Mouse (Mus musculus): ENCODE data around the gene Dock3. TPM values are rescaled to one million over a fixed set of nuclear protein-coding genes. Genes with fewer than 3 reads are reported as not detected.

Gene Dock3
- polyA plus RNA-seq, 1 experiment from 2014 or later: 23.4 TPM

DNA sequence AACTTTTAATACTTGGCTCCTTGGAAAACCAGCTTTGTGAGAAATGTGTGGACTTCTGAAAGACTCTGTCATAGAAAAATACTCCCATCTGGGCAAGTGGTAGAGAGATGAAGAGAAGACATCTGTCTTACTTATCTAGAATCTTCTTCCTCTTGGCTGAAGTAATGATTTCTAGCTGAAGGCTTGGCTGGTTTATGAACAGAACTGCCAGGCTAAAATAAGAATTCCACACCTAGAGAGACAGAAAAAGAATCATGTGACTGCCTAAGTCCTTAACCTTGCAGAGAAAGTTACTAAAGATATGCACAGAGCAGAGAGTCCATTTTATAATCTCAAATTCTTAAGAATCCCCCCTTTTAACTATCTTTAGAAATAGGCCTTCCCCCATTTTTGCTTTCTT, 276.2 kb downstream of the Dock3 start:
- peaks cover 26% of the 10 kb centered on the region for H3K36me3 ChIP-seq
- no peak overlapping the region for H3K9ac ChIP-seq (replicated peaks)
- no peak for ATAC-seq (replicated peaks)
- no peaks in the 10 kb centered on the region for H3K27me3 ChIP-seq
- H3K9me3 ChIP-seq: no peaks in the 10 kb centered on the region
- no peak overlapping the region for H3K4me2 ChIP-seq (replicated peaks)
- H3K4me1 ChIP-seq: no peaks in the 10 kb centered on the region
- no peak overlapping the region for H3K4me3 ChIP-seq
- H3K27ac ChIP-seq (replicated peaks): no peak overlapping the region

- H3K4me3 ChIP-seq: no peak overlapping the region
- H3K9ac ChIP-seq (replicated peaks): no peak overlapping the region
- no peak overlapping the region for H3K27ac ChIP-seq (replicated peaks)
- H3K4me1 ChIP-seq: no peaks in the 10 kb centered on the region
- no peaks in the 10 kb centered on the region for H3K9me3 ChIP-seq
- H3K4me2 ChIP-seq (replicated peaks): no peak overlapping the region
- H3K27me3 ChIP-seq: no peaks in the 10 kb centered on the region
- 95% methylated on average over 1 of the region's 1 CpGs for WGBS
- ATAC-seq (replicated peaks): no peak
- peaks cover 38% of the 10 kb centered on the region for H3K36me3 ChIP-seq
Observed at GRCm38 (mm10) chr9:106934998-106935397, 296.7 kb downstream of the Dock3 start.

DNA sequence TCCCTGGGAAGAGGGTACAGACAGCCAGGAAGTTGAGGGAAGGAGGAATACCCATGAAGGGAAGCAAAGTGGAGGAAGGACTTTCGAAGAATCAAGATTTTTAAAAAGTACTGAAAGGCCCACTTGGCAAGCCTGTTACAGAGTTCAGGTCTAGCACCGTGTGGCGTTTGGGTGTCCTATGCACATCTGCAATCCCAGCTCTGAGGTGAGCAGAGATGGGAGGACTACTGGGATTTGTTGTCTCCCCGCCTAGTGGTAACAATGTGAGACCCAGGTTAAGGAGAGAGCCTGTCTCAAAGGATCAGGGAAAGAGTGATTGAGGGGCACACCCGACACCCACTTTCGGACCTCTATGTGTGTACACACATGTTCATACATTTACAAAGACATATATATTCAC, 316.8 kb downstream of the Dock3 start:
- Histone ChIP-seq H3K36me3 (peaks cover 16% of the 10 kb centered on the region), H3K4me1 (no peaks in the 10 kb centered on the region), H3K27me3 (no peaks in the 10 kb centered on the region), H3K9me3 (no peaks in the 10 kb centered on the region), H3K4me3 (no peak overlapping the region), H3K4me2 (replicated peaks) (no peak overlapping the region), H3K9ac (replicated peaks) (no peak overlapping the region), H3K27ac (replicated peaks) (no peak overlapping the region)
- WGBS: 91% methylated on average over 6 of the region's 6 CpGs
- ATAC-seq (replicated peaks): no peak

GRCm38 (mm10) chr9:106913759-106914158, 317.9 kb downstream of the Dock3 start:
- Histone ChIP-seq H3K4me1 (no peaks in the 10 kb centered on the region), H3K9me3 (no peaks in the 10 kb centered on the region), H3K27me3 (no peaks in the 10 kb centered on the region), H3K4me2 (replicated peaks) (no peak overlapping the region), H3K9ac (replicated peaks) (no peak overlapping the region), H3K27ac (replicated peaks) (no peak overlapping the region), H3K4me3 (no peak overlapping the region), H3K36me3 (peaks cover 16% of the 10 kb centered on the region)
- ATAC-seq (replicated peaks): no peak
- WGBS: 14% methylated on average over 1 of the region's 1 CpGs

GRCm38 (mm10) chr9:106911624-106912023, 320.1 kb downstream of the Dock3 start:
- Histone ChIP-seq H3K9me3 (no peaks in the 10 kb centered on the region), H3K27ac (replicated peaks) (no peak overlapping the region), H3K4me3 (no peak overlapping the region), H3K4me2 (replicated peaks) (no peak overlapping the region), H3K9ac (replicated peaks) (no peak overlapping the region), H3K4me1 (no peaks in the 10 kb centered on the region), H3K27me3 (no peaks in the 10 kb centered on the region), H3K36me3 (peaks cover 32% of the 10 kb centered on the region)
- no peak for ATAC-seq (replicated peaks)
- 65% methylated on average over 1 of the region's 1 CpGs for WGBS

GRCm38 (mm10) chr9:106908715-106909114, 323.0 kb downstream of the Dock3 start:
- Histone ChIP-seq H3K4me2 (replicated peaks) (no peak overlapping the region), H3K9me3 (no peaks in the 10 kb centered on the region), H3K36me3 (peaks cover 36% of the 10 kb centered on the region), H3K27ac (replicated peaks) (no peak overlapping the region), H3K4me3 (no peak overlapping the region), H3K4me1 (no peaks in the 10 kb centered on the region), H3K9ac (replicated peaks) (no peak overlapping the region), H3K27me3 (no peaks in the 10 kb centered on the region)
- 66% methylated on average over 5 of the region's 5 CpGs for WGBS
- ATAC-seq (replicated peaks): no peak

GRCm38 (mm10) chr9:106908174-106908573, 323.5 kb downstream of the Dock3 start:
- Histone ChIP-seq H3K4me2 (replicated peaks) (no peak overlapping the region), H3K4me1 (no peaks in the 10 kb centered on the region), H3K36me3 (peaks cover 39% of the 10 kb centered on the region), H3K4me3 (no peak overlapping the region), H3K27ac (replicated peaks) (no peak overlapping the region), H3K9me3 (no peaks in the 10 kb centered on the region), H3K9ac (replicated peaks) (no peak overlapping the region), H3K27me3 (no peaks in the 10 kb centered on the region)
- ATAC-seq (replicated peaks): no peak
- WGBS: 81% methylated on average over 3 of the region's 3 CpGs

GRCm38 (mm10) chr9:106906597-106906996, 325.1 kb downstream of the Dock3 start:
- whole genome bisulfite sequencing: 90% methylated on average over 8 of the region's 8 CpGs
- no peak overlapping the region for H3K9ac ChIP-seq (replicated peaks)
- ATAC-seq (replicated peaks): no peak

GRCm38 (mm10) chr9:106903791-106904134, 327.9 kb downstream of the Dock3 start:
- Histone ChIP-seq H3K27me3 (no peaks in the 10 kb centered on the region), H3K4me1 (no peaks in the 10 kb centered on the region), H3K9ac (replicated peaks) (no peak overlapping the region), H3K9me3 (no peaks in the 10 kb centered on the region), H3K27ac (replicated peaks) (no peak overlapping the region), H3K4me2 (replicated peaks) (no peak overlapping the region), H3K36me3 (peaks cover 44% of the 10 kb centered on the region; the same call in 1 of the 2 replicates), H3K4me3 (no peak overlapping the region)
- 10% methylated on average over 1 of the region's 1 CpGs for WGBS
- ATAC-seq (replicated peaks): no peak

More at GRCm38 (mm10) chr9:106906597-106906996, 325.1 kb downstream of the Dock3 start:
- no peak overlapping the region for H3K4me2 ChIP-seq (replicated peaks)
- H3K4me1 ChIP-seq: no peaks in the 10 kb centered on the region
- H3K4me3 ChIP-seq: no peak overlapping the region
- no peaks in the 10 kb centered on the region for H3K27me3 ChIP-seq
- H3K27ac ChIP-seq (replicated peaks): no peak overlapping the region
- no peaks in the 10 kb centered on the region for H3K9me3 ChIP-seq
- H3K36me3 ChIP-seq: peaks cover 35% of the 10 kb centered on the region; the same call in 1 of the 2 replicates

DNA sequence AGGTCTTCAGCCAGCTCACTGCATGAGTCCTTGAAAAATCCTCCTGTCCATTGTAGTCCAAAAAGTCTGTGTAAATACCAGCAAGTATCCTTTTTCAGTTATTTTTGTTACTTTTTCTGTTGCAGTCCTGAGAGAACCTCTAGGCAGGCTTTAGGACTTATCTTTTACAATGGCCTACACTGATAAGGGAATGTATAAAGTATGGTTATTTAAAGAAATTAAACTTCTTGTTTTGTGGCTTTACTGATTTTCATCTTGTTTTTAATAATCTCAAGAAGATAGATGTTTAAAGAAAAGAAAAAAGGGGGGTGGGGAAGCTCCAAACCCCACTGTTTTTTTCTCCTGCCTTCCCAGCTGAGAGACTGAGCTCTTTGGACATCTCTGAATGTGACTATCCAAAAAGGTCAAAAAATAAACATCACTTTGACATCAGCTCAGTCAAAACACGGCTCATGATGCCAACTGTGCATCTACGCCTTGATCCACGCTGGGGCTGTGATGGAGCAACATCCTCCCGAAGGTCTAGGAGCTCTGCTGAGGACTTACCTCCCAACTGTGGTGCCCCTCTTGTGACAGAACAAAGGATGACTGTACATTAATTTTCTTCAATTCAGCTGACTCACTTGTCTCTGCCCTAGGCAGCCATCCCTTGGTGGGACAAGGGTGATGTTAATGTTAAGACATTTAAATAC, 328.5 kb downstream of the Dock3 start:
- Histone ChIP-seq H3K4me1 (no peaks in the 10 kb centered on the region), H3K4me2 (replicated peaks) (no peak overlapping the region), H3K9ac (replicated peaks) (no peak overlapping the region), H3K36me3 (peaks cover 43% of the 10 kb centered on the region; the same call in 1 of the 2 replicates), H3K27ac (replicated peaks) (no peak overlapping the region), H3K4me3 (no peak overlapping the region), H3K9me3 (no peaks in the 10 kb centered on the region), H3K27me3 (no peaks in the 10 kb centered on the region)
- WGBS: 83% methylated on average over 4 of the region's 4 CpGs
- no peak for ATAC-seq (replicated peaks)

GRCm38 (mm10) chr9:106901596-106901995, 330.1 kb downstream of the Dock3 start:
- 93% methylated on average over 7 of the region's 7 CpGs for WGBS
- Histone ChIP-seq H3K27me3 (no peaks in the 10 kb centered on the region), H3K27ac (replicated peaks) (no peak overlapping the region), H3K36me3 (peaks cover 28% of the 10 kb centered on the region; the same call in 1 of the 2 replicates), H3K9ac (replicated peaks) (no peak overlapping the region), H3K4me2 (replicated peaks) (no peak overlapping the region), H3K9me3 (no peaks in the 10 kb centered on the region), H3K4me3 (no peak overlapping the region), H3K4me1 (no peaks in the 10 kb centered on the region)
- ATAC-seq (replicated peaks): no peak

DNA sequence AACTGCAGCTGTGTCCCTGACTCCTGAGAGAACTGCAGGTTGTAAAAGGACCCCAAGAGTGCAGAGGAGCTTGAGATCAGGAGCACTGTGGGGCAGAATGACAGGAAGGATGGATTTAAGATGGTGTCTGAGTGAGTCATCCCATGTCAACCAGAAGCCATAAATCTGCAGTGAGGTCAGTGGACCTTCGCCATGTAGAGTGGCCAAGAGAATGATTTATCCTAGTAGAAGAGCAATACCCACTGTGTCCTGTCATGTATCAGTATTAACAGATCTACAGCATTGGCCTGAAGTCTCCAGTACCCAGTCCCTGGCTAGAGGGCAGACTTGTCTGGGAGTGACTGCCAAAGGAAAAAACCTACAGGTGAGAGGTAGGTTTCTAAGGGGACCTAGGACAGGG, 332.8 kb downstream of the Dock3 start:
- H3K27me3 ChIP-seq: no peaks in the 10 kb centered on the region
- no peak overlapping the region for H3K27ac ChIP-seq (replicated peaks)
- peaks cover 29% of the 10 kb centered on the region; the same call in 1 of the 2 replicates for H3K36me3 ChIP-seq
- H3K4me1 ChIP-seq: no peaks in the 10 kb centered on the region
- H3K4me3 ChIP-seq: no peak overlapping the region
- no peak overlapping the region for H3K4me2 ChIP-seq (replicated peaks)
- no peak overlapping the region for H3K9ac ChIP-seq (replicated peaks)
- no peaks in the 10 kb centered on the region for H3K9me3 ChIP-seq
- WGBS: 94% methylated on average over 1 of the region's 1 CpGs
- no peak for ATAC-seq (replicated peaks)

DNA sequence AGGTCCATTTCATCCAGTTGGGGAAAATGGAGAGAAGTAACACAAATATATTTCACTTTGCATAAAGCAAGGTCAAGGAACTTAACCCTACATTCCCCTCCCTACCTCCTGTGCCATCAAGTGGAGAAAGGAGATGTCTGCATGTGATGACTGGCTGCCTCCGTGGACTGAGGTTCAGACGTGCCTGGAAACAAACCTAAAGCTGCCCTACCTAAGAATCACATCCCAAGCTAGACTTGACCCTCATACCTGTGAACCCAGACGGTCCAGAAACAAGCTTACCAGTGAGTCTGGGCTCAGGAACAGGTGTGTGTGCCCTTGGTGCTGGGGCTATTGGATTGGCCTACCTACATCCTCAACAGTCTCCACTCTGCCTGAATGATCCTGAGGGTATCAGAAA, 338.4 kb downstream of the Dock3 start:
- Histone ChIP-seq H3K4me2 (replicated peaks) (peak overlapping the region; percentile 12; the same call in 1 of the 2 replicates), H3K36me3 (peaks cover 22% of the 10 kb centered on the region), H3K9ac (replicated peaks) (no peak overlapping the region; the same call in 1 of the 2 replicates), H3K4me3 (no peak overlapping the region; the same call in 1 of the 2 replicates), H3K27ac (replicated peaks) (no peak overlapping the region), H3K27me3 (no peaks in the 10 kb centered on the region), H3K9me3 (no peaks in the 10 kb centered on the region), H3K4me1 (peaks cover 28% of the 10 kb centered on the region)
- no peak for ATAC-seq (replicated peaks)
- 70% methylated on average over 3 of the region's 3 CpGs for WGBS
